Mouse (Mus musculus) adrenal gland, adult 2 months (tissue): ENCODE results near the gene Pcca. TPM values are rescaled to one million over a fixed set of nuclear protein-coding genes. Genes with fewer than 3 reads are reported as not detected.

ENCODE experiments used
- DNase-seq: peaks from one replicate; pipeline ENCODE4 v3.0.0; 2021
- polyA plus RNA-seq: library from polyadenylated mRNA; depleted of rRNA; stranded (reverse); fragments of >200 nt; gene quantifications from 2 replicates; pipeline ENCODE4 v1.2.3, GENCODE M21; 2012
- total RNA-seq, 2 experiments: library from RNA; stranded (reverse); gene quantifications; 2 replicates each; pipeline ENCODE4 v1.2.3; 2021

Gene Pcca
- total and polyA plus RNA-seq, 3 experiments = 18.9 to 179 (median 152) TPM

- DNase-seq = no peak
These were observed 114.1 kb downstream of the Pcca start for GRCm38 (mm10) chr14:122648214-122648613.

- DNase-seq = no peak
These were observed 115.3 kb downstream of the Pcca start for GRCm38 (mm10) chr14:122649336-122649950.

- no peak for DNase-seq
These were observed 117.6 kb downstream of the Pcca start for GRCm38 (mm10) chr14:122651681-122652080.

- DNase-seq = no peak
These were observed 141.5 kb downstream of the Pcca start for GRCm38 (mm10) chr14:122675661-122676060.

- no peak for DNase-seq
These were observed 149.5 kb downstream of the Pcca start for GRCm38 (mm10) chr14:122683645-122684044.

- peak; percentile 21 for DNase-seq
These were observed 150.1 kb downstream of the Pcca start for GRCm38 (mm10) chr14:122684250-122684649.

GRCm38 (mm10) chr14:122684811-122685210, 150.7 kb downstream of the Pcca start:
- peak; percentile 15 for DNase-seq

- no peak for DNase-seq
These were observed 153.3 kb downstream of the Pcca start for GRCm38 (mm10) chr14:122687398-122687797.

GRCm38 (mm10) chr14:122688378-122688777, 154.3 kb downstream of the Pcca start:
- DNase-seq = no peak

GRCm38 (mm10) chr14:122689136-122689815, 155.2 kb downstream of the Pcca start:
- no peak for DNase-seq

- DNase-seq = no peak
These were observed 157.4 kb downstream of the Pcca start for GRCm38 (mm10) chr14:122691555-122691954.

GRCm38 (mm10) chr14:122700333-122700732, 166.2 kb downstream of the Pcca start:
- DNase-seq = no peak

- DNase-seq = no peak
These were observed 179.7 kb downstream of the Pcca start for GRCm38 (mm10) chr14:122713793-122714192.

GRCm38 (mm10) chr14:122714911-122715310, 180.8 kb downstream of the Pcca start:
- no peak for DNase-seq

- no peak for DNase-seq
These were observed 181.9 kb downstream of the Pcca start for GRCm38 (mm10) chr14:122716057-122716456.

- DNase-seq = no peak
These were observed 185.5 kb downstream of the Pcca start for GRCm38 (mm10) chr14:122719496-122720080.

GRCm38 (mm10) chr14:122720989-122721388, 186.9 kb downstream of the Pcca start:
- DNase-seq = no peak

GRCm38 (mm10) chr14:122721750-122722149, 187.6 kb downstream of the Pcca start:
- DNase-seq = no peak

GRCm38 (mm10) chr14:122726456-122726855, 192.3 kb downstream of the Pcca start:
- DNase-seq = no peak

- no peak for DNase-seq
These were observed 195.4 kb downstream of the Pcca start for GRCm38 (mm10) chr14:122729431-122730073.

GRCm38 (mm10) chr14:122730921-122731551, 196.9 kb downstream of the Pcca start:
- no peak for DNase-seq

GRCm38 (mm10) chr14:122736806-122737205, 202.7 kb downstream of the Pcca start:
- DNase-seq = no peak
